Mouse (Mus musculus) olfactory bulb, adult 2 months (tissue): Measurements from ENCODE around the gene Iqgap3. TPM values are rescaled to one million over a fixed set of nuclear protein-coding genes. Genes with fewer than 3 reads are reported as not detected.

Experiments
- H3K27ac ChIP-seq: fragments of 200-500 bp; 2 replicates; pipeline ENCODE4 v1.5.1; 2012; ENCODE audit warnings: low read depth, low read length; ENCODE audit not compliant: insufficient read depth
- H3K4me1 ChIP-seq: fragments of 200-500 bp; 2 replicates; pipeline ENCODE4 v1.6.1; 2012; ENCODE audit warnings: low read length; ENCODE audit not compliant: control insufficient read depth, insufficient read depth
- H3K4me3 ChIP-seq: fragments of 200-500 bp; 2 replicates; pipeline ENCODE4 v1.5.1; 2012; ENCODE audit warnings: mild to moderate bottlenecking, low read depth, low read length, moderate library complexity; ENCODE audit not compliant: insufficient read depth
- CTCF ChIP-seq: fragments of 200-500 bp; IDR thresholded peaks from 2 replicates; pipeline ENCODE4 v1.5.1; 2012; ENCODE audit warnings: low read depth, mild to moderate bottlenecking, low read length, moderate library complexity; ENCODE audit not compliant: insufficient read depth
- POLR2A ChIP-seq: fragments of 200-500 bp; IDR thresholded peaks from 2 replicates; pipeline ENCODE4 v1.6.1; 2012; ENCODE audit warnings: mild to moderate bottlenecking, low read depth, low read length, moderate library complexity; ENCODE audit not compliant: insufficient read depth
- WGBS: fragments of 180-500 bp; shearing (Covaris S2); methylation state at CpG from one replicate; pipeline ENCODE4 v1.1.7; 2018; 5-methylcytosine and 5-hydroxymethylcytosine counted together
- polyA plus RNA-seq: library from polyadenylated mRNA; stranded (reverse); fragments of >200 nt; gene quantifications from 2 replicates; pipeline ENCODE4 v1.2.4, GENCODE M21; 2012; ENCODE audit warnings: low replicate concordance; ENCODE audit not compliant: missing spikeins, insufficient read depth, insufficient read length

Iqgap3 gene
- polyA plus RNA-seq, 1 experiment: not detected

- TF ChIP-seq POLR2A: no peak
- H3K4me3 ChIP-seq: no peak overlapping the region; the same call in 1 of the 2 replicates
- H3K4me1 ChIP-seq: peaks cover 39% of the 10 kb centered on the region
- H3K27ac ChIP-seq: peak overlapping the region; percentile 99
- WGBS: 16% methylated on average over 11 of the region's 11 CpGs
These were observed 58.6 kb downstream of the Iqgap3 start for GRCm38 (mm10) chr3:88140178-88140902.

GRCm38 (mm10) chr3:88140903-88141430 lies 59.2 kb downstream of the Iqgap3 start:
- Histone ChIP-seq H3K27ac (peak overlapping the region; percentile 99), H3K4me3 (no peak overlapping the region), H3K4me1 (peaks cover 45% of the 10 kb centered on the region)
- TF ChIP-seq POLR2A (no peak), CTCF (no peak)
- WGBS: 32% methylated on average over 6 of the region's 6 CpGs

GRCm38 (mm10) chr3:88141439-88141786 lies 59.6 kb downstream of the Iqgap3 start:
- WGBS: 21% methylated on average over 9 of the region's 9 CpGs
- peak overlapping the region; percentile 68; the same call in 1 of the 2 replicates for H3K4me3 ChIP-seq
- peaks cover 49% of the 10 kb centered on the region for H3K4me1 ChIP-seq
- no peak for TF ChIP-seq POLR2A
- no peak for TF ChIP-seq CTCF
- H3K27ac ChIP-seq: peak overlapping the region; percentile 99

GRCm38 (mm10) chr3:88141787-88142523 lies 60.2 kb downstream of the Iqgap3 start, which contains the start of gene Mef2d:
Gene Mef2d (plus strand): TSS chr3:88142372.
- Histone ChIP-seq H3K4me3 (peak within 1 kb of the TSS; percentile 68), H3K4me1 (peaks cover 54% of the 10 kb centered on the region), H3K27ac (peak within 1 kb of the TSS; percentile 99)
- TF ChIP-seq POLR2A (peak; percentile 71), CTCF (no peak)
- under 1% methylated on average over 52 of the region's 52 CpGs for WGBS

- H3K4me3 ChIP-seq: peak overlapping the region; percentile 68
- H3K27ac ChIP-seq: peak overlapping the region; percentile 93
- 1% methylated on average over 57 of the region's 57 CpGs for WGBS
- H3K4me1 ChIP-seq: peaks cover 57% of the 10 kb centered on the region
- no peak for TF ChIP-seq POLR2A
- TF ChIP-seq CTCF: no peak
These were observed 60.8 kb downstream of the Iqgap3 start for GRCm38 (mm10) chr3:88142546-88142915.

GRCm38 (mm10) chr3:88142916-88143771 lies 61.4 kb downstream of the Iqgap3 start:
- Histone ChIP-seq H3K4me1 (peaks cover 61% of the 10 kb centered on the region), H3K27ac (peak overlapping the region; percentile 93), H3K4me3 (peak overlapping the region; percentile 68)
- under 1% methylated on average over 33 of the region's 33 CpGs for WGBS
- TF ChIP-seq CTCF (no peak), POLR2A (no peak)

- H3K4me3 ChIP-seq: peak overlapping the region; percentile 58
- TF ChIP-seq CTCF (no peak), POLR2A (no peak; the same call in 1 of the 2 replicates)
- peak overlapping the region; percentile 84 for H3K27ac ChIP-seq
- peaks cover 66% of the 10 kb centered on the region for H3K4me1 ChIP-seq
- WGBS: 1% methylated on average over 5 of the region's 5 CpGs
These were observed 62.3 kb downstream of the Iqgap3 start for GRCm38 (mm10) chr3:88143961-88144486.

GRCm38 (mm10) chr3:88144648-88145410 lies 63.1 kb downstream of the Iqgap3 start:
- WGBS: 37% methylated on average over 6 of the region's 6 CpGs
- peak overlapping the region; percentile 58 for H3K4me3 ChIP-seq
- peaks cover 67% of the 10 kb centered on the region for H3K4me1 ChIP-seq
- peak overlapping the region; percentile 84 for H3K27ac ChIP-seq
- TF ChIP-seq POLR2A (peak; percentile 6; the same call in 1 of the 2 replicates), CTCF (no peak)
